Mouse (Mus musculus) small intestine, adult 2 months (tissue): ENCODE results near the gene Coro2b.

ENCODE experiments used
- CTCF ChIP-seq: fragments of 200-500 bp; IDR thresholded peaks from 2 replicates; pipeline ENCODE4 v1.5.1; 2012; ENCODE audit warnings: low read depth, mild to moderate bottlenecking, control low read depth, inconsistent platforms, low read length, moderate library complexity, mixed read lengths; ENCODE audit not compliant: insufficient replicate concordance, insufficient read length; ENCODE audit errors: extremely low read depth
- POLR2A ChIP-seq: fragments of 200-500 bp; IDR thresholded peaks from 2 replicates; pipeline ENCODE4 v1.6.1; 2012; ENCODE audit warnings: low read depth, mild to moderate bottlenecking, control low read depth, inconsistent platforms, low read length, moderate library complexity

GRCm38 (mm10) chr9:62426021-62426420 lies 110.8 kb downstream of the Coro2b start:
- TF ChIP-seq CTCF (no peak), POLR2A (no peak)
